Comparison of ENCODE assay signal across 8 mouse cellular contexts in the genomic region with DNA sequence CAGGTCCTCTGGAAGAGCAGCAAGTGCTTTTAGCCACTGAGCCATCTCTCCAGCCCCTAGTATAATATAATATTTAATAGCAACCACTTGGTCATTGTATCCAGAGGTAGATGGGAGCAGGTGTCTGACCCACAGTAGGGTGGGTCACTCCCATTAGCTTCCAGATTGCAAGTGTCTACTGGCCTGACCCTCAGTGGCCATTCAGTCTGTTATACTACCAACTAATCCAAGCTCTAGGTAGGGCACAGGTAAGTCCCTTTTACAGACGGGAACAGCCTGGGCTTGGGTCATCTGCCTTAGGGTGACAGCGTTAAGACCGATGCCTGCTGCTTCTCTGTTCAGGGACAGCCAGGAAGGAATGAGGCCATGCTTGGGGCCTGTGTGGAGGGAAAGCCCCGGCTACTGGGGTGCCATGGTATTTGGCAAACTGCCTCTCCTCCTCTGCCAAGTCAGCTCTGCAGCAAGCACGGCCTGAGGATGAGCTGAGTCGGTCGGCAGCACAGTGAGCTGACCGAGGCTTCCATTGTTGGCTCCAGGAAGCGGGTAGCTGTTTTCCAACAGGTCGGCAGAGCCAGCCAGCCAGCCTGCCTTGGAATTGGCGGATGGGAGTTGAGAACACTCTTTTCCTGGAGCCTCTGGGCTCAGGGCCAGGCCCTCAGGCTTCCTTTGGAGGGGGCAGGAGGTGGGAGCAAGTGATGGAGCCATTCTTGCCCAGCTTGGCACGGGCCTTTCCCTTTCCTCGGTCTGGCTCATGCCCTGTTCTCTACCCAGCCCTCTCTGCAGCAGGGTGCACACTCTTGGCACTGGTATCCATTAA.
A peak's percentile ranks its signal among the peaks of the same experiment; 100 is the strongest.
DNase-seq lines count a peak whose midpoint lies in the region; ATAC-seq and TF ChIP-seq lines count a peak whose summit lies in the region.

No protein-coding gene starts in this region.

- no peaks in the 10 kb centered on the region for H3K27me3 ChIP-seq in forebrain, embryonic 12.5 days
- no peaks in the 10 kb centered on the region for H3K27me3 ChIP-seq in midbrain, postnatal 0 days (ENCODE audit: insufficient read depth, low read length)
- no peaks in the 10 kb centered on the region for H3K27me3 ChIP-seq in liver, embryonic 11.5 days (replicated peaks; ENCODE audit: control insufficient read depth, insufficient read depth, low read length)

- H3K4me2 ChIP-seq in forebrain, embryonic 12.5 days = no peak overlapping the region
- no peak overlapping the region for H3K4me2 ChIP-seq in midbrain, postnatal 0 days (ENCODE audit: low read depth, low read length, poor library complexity, severe bottlenecking)
- H3K4me2 ChIP-seq in liver, embryonic 11.5 days = no peak overlapping the region

- no peak for ATAC-seq in forebrain, embryonic 12.5 days (ENCODE audit: low FRiP score)
- ATAC-seq in midbrain, postnatal 0 days (ENCODE audit: low FRiP score) = peak; percentile 82
- no peak for ATAC-seq in monocyte, adult 5-6 weeks (replicated peaks; ENCODE audit: insufficient number of reproducible peaks, low FRiP score, low TSS enrichment, poor library complexity, severe bottlenecking)
- no peak for ATAC-seq in liver, embryonic 11.5 days (replicated peaks; ENCODE audit: low FRiP score)

- intact Hi-C loops in heart, postnatal 25 days (cut with DNase I) = no loop called here

- H3K36me3 ChIP-seq in forebrain, embryonic 12.5 days (replicated peaks) = no peaks in the 10 kb centered on the region
- no peaks in the 10 kb centered on the region for H3K36me3 ChIP-seq in midbrain, postnatal 0 days (ENCODE audit: insufficient read depth, low read length)
- H3K36me3 ChIP-seq in liver, embryonic 11.5 days (ENCODE audit: control insufficient read depth, insufficient read depth, low read length) = no peaks in the 10 kb centered on the region

- no peak overlapping the region for H3K9ac ChIP-seq in forebrain, embryonic 12.5 days
- no peak overlapping the region for H3K9ac ChIP-seq in midbrain, postnatal 0 days (replicated peaks; ENCODE audit: low read length, poor library complexity, severe bottlenecking)
- H3K9ac ChIP-seq in liver, embryonic 11.5 days (ENCODE audit: low read depth, low read length) = no peak overlapping the region

- H3K4me1 ChIP-seq in forebrain, embryonic 12.5 days = no peaks in the 10 kb centered on the region; the same call in 1 of the 2 replicates
- no peaks in the 10 kb centered on the region for H3K4me1 ChIP-seq in midbrain, postnatal 0 days (ENCODE audit: insufficient read depth, low read length)
- H3K4me1 ChIP-seq in liver, embryonic 11.5 days (replicated peaks; ENCODE audit: control insufficient read depth, insufficient read depth, low read length) = no peaks in the 10 kb centered on the region

- no peak overlapping the region for H3K4me3 ChIP-seq in forebrain, embryonic 12.5 days (replicated peaks)
- no peak overlapping the region for H3K4me3 ChIP-seq in midbrain, postnatal 0 days (ENCODE audit: low read depth, low read length)
- H3K4me3 ChIP-seq in liver, embryonic 11.5 days (ENCODE audit: low read depth, low read length) = no peak overlapping the region

- H3K9me3 ChIP-seq in forebrain, embryonic 12.5 days = no peaks in the 10 kb centered on the region
- no peaks in the 10 kb centered on the region for H3K9me3 ChIP-seq in midbrain, postnatal 0 days (ENCODE audit: low read length)
- no peaks in the 10 kb centered on the region for H3K9me3 ChIP-seq in liver, embryonic 11.5 days (ENCODE audit: control insufficient read depth, low read length)

- DNase-seq in 3134 (ENCODE audit: extremely low read depth, insufficient read length, low spot score) = peak; percentile 85
- DNase-seq in adrenal gland, postnatal 25 days = peak; percentile 71
- DNase-seq in heart, postnatal 25 days (ENCODE audit: low spot score) = peak; percentile 57
- DNase-seq in layer of hippocampus, postnatal 14 days (ENCODE audit: low spot score in 2 of 2) = peak; percentile 47 to 83
- DNase-seq in midbrain, postnatal 0 days (ENCODE audit: low spot score) = peak; percentile 91
- no peak for DNase-seq in liver, embryonic 11.5 days (ENCODE audit: low spot score)

- 83% methylated on average over 13 of the region's 13 CpGs for WGBS in forebrain, embryonic 12.5 days
- WGBS in midbrain, postnatal 0 days = 67% methylated on average over 12 of the region's 13 CpGs
- WGBS in liver, embryonic 11.5 days = 84% methylated on average over 13 of the region's 13 CpGs

- no peak for TF ChIP-seq CTCF in midbrain, postnatal 0 days (IDR thresholded peaks at IDR 0.05)

- H3K27ac ChIP-seq in forebrain, embryonic 12.5 days = 0 out of 2 replicates have a peak overlapping the region, but pooled peaks have one; percentile 13
- H3K27ac ChIP-seq in midbrain, postnatal 0 days (ENCODE audit: low read depth, low read length) = 0 out of 2 replicates have a peak overlapping the region, but pooled peaks have one; percentile 18
- H3K27ac ChIP-seq in liver, embryonic 11.5 days (ENCODE audit: low read depth, low read length) = no peak overlapping the region
